Mouse (Mus musculus) ovary, postnatal 14 days (tissue): ENCODE results near the gene Relb.
A peak's percentile ranks its signal among the peaks of the same experiment; 100 is the strongest.

ENCODE experiments used
- DNase-seq: peaks from one replicate; pipeline ENCODE4 v3.0.0; 2022; ENCODE audit warnings: low spot score

The Relb gene

DNA sequence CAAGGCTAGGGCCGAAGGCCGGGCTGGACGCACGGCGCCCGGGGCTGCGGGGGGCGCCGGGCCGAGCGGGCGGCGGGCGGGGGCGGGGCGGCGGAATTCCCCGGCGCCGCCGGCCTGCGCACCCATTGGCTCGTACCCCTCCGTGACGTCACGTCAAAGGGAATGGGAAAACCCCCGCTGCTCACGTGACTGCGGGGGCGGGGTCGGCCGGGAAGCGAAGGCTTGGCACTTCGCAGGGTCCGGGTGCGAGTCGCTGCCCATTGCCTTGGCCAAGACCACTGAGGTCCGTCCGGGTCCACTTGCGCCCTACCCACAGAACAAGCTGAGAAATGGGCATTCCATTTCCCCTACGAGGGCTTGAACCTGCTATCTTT, at the start of gene Relb:
Relb (minus strand) TSS at position 78 of the 374 bp plus-strand sequence.
- DNase-seq = peak; percentile 88

DNA sequence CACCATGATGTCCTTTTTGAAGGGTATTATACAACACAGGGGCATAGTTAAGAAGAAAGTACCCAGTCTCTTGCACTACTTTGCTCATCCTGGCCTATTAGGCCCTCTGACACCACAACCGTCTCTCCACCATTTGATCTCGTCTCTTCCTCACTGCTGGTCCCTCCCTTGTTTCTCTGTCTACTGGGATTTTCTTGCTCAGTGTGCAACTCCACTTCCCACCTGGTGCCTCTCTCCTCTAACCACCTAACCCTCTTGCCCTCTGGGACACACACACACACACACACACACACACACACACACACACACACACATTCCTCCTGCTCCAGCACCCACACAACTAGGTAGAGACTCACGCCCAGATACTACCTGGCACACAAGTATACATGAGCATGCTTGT, 49.7 kb upstream of the Relb start:
- no peak for DNase-seq

DNA sequence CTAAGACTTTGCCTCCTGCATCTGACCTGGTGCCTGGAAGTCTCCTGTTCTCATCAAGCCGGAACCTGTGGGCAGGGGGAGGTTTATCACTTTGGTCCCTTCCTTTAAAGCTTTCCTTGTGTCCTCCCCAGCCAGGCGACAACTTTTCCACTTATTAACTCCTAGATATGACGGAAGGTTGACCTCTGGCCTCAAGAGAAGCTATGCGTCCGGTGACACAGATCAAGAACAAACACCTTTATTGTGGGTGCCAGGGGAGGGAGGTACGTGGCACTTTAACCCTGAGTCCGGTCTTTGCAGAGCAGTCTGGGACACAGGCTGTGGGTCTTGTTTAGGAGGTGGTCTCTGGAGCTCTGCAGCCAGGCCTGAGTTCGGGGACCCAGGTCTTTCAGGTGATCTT, 48.6 kb upstream of the Relb start, which contains the start of gene Apoc2:
Apoc2 (minus strand) TSS at position 70 of the 400 bp plus-strand sequence.
- DNase-seq = no peak

DNA sequence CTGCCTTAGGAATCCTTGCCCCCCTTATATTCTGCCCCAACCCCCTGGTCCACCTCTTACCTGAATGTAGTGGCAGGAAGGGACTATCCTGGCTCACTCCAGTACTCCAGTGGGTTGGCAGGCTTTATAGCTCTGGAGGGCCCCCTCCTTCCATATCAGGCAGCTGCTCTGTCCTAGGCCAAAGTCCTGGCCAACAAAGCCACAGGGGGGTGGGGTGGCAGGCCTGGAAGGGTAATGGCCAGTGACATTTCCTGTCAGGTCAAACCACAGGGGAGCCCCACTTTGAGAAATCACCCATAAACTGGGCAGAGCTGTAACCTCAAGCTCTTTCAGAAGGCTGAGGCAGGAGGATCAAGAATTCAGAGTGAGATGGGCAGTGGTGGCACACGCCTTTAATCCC, 47.4 kb upstream of the Relb start:
- DNase-seq = no peak

DNA sequence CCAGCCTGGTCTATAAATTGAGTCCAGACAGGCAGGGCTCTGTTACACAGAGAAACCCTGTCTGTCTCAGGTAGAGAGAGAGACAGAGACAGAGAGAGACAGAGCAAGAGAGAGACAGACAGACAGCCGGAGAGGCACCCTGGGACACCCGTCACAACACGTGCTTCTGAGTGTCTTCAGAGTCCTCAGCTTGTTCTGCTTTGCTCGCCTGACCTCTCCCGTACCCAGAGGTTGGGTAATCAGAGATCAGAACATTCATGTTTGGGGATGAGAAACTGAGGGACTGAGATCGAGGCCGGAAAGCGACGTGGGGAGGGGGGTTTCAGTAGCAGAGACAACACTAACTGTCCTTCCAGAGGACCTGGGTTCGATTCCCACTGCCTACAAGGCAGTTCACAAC, 46.6 kb upstream of the Relb start:
- DNase-seq = no peak

DNA sequence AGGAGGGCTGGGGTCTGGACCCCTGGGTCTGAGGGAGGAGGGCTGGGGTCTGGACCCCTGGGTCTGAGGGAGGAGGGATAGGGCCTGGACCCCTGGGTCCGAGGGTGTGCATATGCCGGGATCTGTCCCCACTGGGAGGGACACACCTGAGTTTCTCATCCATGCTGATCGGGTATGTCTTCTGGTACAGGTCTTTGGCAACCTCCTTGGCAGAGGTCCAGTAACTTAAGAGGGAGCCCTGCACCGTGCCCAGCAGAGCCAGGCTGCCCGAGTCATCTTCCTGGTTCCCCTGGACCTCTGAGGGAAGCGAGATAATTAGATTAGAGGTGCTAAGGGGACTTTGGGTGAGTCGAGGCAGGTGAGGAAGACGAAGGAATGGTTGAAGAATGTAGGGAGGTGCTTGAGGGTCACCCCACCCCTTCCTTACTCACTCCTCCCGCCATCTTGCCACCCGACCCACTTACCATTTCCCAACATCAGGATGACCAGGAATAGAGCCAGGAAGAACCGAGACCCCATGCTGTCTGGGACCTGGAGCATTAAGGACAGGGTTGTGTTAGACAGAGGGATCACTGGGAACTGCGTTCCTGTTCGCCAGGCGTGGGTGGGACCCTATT, 44.0 kb upstream of the Relb start:
- no peak for DNase-seq

DNA sequence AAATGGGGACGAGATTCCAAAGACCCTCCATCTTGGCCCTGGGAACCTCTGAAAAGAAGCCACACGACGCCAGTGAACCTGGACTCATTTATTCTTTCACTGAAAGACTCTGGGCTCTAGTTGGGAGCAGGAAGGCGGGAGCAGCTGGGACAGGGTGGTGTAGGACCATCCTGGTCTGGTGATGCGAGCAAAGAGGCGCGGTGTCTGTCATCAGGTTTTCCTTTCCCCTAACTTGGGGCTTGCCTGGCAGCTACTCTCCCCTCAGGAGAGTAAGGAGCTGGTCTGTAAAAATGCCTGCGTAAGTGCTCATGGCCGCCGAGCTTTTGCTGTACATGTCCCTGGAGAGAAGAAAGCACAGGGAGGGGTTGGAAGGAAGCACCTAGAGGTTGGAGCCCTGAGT, 42.3 kb upstream of the Relb start:
- no peak for DNase-seq

DNA sequence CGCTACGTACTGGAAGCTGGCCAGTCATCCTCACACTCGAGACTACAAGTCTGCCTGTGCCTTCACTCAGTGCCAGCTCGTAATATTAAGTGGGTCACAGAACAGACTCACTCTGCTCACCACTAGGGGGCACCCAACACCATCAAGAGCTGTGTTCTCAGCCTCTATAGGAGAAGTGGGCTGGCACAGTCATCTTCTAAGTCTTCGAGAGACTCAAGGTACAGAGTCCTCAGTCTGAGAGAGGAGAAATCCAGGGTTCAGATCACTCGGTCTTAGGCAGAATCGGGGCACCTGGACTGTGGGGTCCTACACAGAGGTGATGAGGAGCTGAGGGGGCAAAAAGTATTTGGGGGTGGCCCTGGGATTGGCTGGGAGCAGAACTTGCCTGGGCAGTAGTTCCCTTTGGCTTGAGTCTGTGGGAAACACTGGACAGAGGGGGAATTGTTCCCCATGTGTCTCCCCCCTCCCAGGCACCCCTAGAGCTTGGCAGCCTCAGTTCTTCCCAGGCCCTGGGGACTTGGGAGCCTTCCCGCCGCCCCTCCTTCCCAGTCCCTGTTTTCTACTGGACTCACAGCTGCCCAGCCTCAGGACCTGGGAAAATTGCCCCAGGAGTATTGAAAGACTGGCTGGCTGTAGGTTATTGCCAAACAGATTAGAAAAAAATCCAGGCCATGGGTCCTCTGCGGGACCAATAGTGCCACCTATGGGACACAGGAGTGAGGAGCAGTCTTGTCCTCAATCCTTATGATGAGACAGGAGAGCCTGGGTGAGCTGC, 39.9 kb upstream of the Relb start:
- peak; percentile 87 for DNase-seq

DNA sequence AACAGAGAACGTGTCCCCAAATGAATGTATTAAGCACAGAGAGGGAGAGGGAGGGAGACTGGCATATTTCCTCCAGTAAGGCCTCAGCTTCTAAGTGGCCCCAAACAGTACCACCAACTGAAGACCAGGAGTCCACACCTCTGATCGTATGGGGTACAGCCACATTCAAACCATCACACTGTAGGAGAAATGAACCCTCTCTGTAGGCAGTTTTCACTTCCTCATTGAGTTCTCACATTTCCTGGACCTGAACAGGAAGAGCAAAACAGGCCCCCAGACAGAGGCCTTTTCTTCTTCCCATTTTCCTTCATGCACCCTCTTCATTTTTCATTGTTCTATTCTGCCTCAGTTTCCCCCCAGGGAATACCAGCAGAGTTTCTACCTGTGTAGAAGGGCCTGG, 38.2 kb upstream of the Relb start:
- DNase-seq = no peak

DNA sequence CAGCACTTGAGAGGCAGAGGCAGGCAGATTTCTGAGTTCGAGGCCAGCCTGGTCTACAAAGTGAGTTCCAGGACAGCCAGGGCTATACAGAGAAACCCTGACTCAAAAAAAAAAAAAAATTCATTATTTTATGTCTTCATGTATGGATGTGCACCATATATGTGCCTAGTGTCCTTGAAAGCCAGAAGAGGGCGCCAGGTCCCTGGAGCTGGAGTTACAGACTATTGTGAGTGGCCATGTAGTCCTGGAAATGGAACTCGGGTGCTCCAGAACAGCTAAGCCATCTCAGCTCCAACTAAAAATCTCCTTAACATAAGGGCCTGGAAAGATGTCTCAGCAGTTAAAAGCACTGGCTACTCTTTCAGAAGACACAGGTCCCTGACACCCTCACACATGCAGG, 37.5 kb upstream of the Relb start:
- no peak for DNase-seq

DNA sequence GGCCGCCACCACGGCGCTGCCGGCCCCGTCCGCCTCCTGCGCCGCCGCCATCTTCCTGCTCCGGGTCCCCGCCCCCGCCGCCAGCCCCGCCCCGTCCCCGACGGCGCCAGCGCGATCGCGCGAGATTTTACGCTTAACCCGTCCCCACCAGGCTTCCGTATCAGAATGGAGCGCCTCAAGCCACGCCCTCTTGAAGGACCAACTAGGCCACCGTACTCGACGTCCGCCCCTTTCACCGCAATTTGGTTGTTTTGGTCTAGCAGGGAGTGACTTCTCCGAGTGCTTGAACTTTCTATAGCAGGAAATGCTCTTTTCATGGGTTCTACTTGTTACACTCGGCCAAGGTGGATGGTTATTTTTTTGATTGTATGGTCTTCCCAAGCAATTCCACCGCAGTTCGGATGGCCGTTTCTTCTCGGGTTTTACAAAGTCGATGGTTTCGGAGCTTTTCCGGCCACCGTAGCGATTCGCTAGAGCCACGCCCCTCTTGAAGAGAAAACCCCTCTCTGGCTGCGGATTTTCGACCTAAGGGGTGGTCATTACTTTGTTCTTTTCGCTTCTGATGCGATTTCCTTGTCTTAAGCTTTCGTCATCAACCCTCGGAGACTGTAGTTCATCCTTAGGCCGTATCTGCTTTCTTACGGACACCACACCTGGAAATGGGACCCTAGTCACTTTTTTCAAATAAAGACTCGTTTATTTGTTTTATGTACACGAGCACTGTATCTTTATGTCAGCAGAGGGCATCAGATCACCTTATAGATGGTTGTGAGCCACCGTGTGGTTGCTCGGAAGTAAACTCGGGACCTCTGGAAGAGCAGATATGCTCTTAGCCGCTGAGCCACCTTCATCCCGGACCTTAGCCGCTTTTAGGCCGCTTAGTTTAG, 36.0 kb upstream of the Relb start, which contains the start of gene Clptm1:
Clptm1 (minus strand) TSS at position 79 of the 887 bp plus-strand sequence.
- DNase-seq = peak; percentile 94

DNA sequence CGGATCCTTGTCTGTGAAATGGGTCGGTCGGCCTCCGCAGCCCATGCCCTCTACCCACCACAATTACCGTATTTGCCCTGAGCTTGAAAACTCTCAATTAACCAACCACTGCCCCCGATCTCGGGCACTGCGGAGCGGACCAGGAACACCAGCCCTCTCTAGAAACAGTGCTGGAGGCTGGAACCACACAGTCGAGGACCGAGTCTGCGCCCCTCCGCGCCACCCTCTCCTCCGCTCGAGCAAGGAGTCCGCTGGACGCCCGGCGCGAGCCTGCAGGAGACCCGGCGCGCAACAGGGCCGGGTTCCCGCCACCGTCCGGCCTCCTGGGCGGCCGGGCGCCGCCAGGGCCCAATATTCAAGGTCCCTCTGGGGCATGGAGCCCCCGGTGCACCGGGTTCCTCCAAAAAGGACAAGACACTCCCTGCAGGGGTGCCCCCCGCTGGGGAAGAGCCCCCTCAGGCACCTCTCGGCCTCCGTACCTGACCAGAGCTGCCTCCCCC, 35.3 kb upstream of the Relb start:
- DNase-seq = no peak

DNA sequence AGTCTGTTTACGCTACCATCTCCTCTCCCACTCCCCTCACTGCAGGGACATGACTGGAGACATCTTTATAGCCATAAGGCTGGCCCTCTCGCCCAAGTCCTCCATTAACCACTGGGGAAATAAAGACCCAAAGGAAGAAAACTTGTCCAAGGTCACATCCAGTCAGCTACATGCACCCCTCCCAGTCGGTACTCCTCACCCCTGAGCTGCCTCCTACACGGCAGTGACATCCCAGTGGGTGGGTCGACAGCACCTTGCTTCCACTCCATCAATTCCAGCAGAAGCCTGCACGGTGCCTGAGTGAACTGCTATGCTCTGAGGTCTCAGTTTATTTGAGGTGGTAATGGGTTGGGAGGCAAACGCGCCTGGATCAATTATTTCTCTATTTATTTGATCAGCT, 34.7 kb upstream of the Relb start:
- DNase-seq = no peak

DNA sequence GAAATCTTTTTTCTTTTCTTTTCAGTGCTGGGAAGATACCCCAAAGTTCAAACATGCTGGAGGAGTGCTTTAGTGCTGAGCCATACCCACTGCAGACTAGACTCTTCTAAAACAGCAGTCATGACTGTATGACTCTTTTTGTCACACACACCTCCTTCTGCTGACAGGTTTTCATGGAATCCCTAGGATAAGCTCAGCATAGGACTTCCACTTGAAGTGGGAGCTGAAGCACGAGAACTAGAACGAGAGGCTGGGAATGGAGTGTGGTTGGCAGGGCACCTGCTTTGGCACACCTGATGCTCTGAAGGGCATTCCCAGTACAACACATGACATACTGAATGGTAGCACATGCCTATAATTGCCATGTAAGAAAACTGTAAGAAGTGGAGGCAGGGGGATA, 23.4 kb upstream of the Relb start:
- no peak for DNase-seq

DNA sequence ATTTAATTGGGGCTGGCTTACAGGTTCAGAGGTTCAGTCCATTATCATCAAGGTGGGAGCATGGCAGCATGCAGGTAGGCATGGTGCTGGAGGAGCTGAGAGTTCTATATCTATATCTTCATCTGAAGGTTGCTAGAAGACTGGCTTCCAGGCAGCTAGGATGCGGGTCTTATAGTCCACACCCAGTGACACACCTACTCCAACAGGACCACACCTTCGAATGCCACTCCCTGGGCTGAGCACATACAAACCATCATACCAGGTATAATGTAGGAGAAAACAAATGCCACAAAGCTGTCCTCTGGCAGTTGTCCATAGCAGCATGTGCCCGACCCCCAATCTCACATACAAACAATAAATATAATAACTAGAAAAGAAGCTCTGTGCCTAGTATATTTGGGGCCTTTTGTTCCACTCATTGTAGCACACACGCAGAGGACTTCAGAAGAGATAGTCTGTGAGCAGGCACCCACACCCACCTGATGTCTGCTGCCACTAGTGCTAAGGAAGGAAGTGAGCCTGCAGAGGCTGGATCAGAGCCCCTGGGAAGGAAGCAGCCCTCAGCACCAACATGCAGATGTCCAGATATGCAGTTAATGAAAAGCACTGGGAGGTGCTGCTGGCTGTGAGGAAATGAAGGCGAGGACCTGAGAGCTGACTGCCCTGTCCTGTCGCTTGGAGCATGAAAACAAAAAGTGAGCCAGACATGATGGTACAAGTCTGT, 22.0 kb upstream of the Relb start:
- DNase-seq = no peak

DNA sequence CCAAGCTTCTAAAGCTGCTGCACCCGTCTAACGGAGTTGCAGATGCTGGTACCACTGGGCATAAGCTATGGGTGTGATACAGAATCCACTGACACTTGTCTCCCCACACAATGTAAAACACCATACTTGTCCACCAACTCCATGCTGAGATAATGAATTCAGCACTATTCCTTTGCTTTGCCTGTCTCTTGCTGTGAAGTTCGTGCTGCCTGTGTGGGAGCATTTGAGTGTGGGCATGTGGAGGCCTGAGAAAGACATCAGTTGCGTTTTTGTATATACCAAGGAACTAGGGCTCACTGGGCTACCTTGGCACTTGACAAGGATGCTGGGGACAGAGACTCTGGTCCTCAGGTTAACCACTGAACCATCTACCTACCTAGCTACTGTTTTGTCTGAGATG, 12.0 kb upstream of the Relb start:
- DNase-seq = no peak

DNA sequence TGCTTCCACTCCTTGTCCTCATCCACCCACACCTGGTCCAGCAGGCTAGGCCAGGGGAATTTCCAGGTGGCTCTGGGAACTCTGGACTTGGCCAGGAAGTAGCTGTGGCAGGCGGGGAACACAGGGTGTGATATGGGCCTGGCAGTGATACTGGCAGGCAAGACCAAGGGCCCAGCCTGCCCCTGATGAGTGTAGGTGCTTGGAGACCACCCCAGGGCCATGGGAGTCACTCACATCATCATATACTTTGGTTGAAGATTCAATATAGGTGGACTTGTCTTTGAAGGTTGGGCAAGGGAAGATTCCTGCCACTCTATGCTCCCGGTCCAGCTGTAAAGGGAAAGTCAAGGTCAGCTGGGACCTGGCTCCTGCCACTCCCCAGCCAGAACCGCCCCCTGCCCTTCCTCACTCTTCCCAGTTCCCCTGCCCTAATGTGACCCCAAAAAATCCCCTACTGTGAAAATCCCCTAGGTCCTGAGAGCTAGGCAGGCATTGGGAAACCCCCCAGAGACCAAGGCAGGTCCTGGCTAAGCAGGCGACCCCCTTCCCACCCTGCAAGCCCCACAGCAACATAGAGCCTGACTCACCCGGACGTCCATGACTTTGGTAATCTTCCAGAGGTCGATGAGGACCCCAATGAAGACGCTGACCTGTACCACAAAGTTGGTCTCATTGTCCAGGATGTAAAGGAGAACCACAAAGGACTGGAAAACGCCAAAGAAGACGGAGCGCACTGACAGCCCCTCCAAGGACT, 6.0 kb upstream of the Relb start:
- no peak for DNase-seq

DNA sequence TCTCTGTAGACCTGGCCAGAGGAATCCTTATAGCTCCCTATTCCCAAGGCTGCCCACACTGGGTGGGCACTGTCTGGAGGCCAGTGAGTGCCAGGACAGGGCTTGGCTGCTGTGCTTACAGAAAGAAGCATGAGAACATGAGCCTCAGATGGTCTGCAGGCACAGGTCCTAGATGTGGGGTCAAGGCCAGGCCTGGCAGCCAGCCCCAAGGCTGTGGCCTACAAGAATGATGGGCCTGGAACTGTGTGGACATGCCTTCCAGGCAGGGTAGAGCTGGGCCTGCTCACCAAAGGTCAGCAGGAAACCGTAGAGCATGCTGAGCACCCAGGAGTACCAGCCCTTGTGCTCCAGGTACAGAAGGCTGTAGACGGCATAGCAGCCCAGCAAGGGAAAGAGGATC, 5.4 kb upstream of the Relb start:
- peak; percentile 12 for DNase-seq

DNA sequence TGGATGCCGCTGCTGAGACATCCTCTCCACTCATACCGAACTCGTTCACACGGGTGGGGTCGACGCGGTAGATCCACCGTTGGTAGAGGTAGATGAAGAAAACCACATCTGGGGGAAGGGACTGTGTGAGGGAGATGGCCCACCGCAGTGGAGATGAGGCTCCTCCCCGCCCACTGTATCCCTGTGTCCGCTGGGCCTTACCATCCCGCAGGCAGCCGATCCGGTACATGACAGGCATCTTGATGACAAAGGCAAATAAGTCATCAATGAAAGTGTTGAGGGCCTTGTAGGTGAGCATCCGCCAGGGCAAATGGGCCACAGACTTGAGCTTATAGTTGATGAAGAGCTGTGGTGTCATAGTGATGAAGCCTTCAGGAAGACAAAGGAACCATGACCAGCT, 4.6 kb upstream of the Relb start:
- no peak for DNase-seq

DNA sequence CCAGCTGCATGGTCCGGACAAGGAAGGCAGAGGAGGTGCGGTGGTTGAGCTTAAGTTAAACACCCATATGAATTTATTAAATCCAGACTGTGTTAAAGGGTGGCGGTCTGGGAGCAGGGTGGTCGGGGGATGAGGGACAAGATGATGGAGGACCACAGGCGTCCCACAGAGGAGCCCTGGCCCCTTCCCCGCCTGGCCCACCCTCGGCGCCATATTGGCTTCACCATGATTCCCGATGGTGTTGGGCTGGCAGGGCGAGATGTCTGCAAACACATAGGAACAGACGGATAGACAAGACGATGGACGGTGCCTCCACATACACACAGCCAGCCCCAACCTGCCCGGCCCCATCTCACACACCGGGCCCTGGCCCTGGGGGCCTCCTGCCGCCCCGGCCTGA, 4.0 kb upstream of the Relb start:
- no peak for DNase-seq

DNA sequence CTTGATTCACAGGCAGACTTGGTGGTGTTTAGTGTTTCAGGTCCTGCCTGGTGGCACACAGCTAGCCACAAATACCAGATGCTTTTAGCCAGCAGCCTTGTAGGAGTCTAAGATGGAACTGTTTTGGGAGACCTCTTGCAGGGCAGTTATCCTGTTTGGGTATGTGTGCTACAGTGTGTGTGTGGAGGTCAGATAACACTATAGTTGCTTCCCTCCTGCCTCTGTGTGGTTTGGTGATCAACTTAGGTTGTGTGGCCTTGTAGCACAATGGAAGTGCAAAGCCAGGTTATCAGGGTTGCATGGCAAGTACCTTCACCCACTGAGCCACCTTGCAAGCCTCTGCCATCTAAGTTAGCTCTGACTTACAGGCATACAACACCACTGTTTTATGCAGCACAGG, 3.5 kb upstream of the Relb start:
- no peak for DNase-seq
